Mouse (Mus musculus) heart, embryonic 11.5 days (tissue): ENCODE data around the gene Iars2. TPM values are rescaled to one million over a fixed set of nuclear protein-coding genes. Genes with fewer than 3 reads are reported as not detected.
A peak's percentile ranks its signal among the peaks of the same experiment; 100 is the strongest.

Experiments used
- ATAC-seq: fragments of 200-750 bp; cut with Nextera tagmentation; replicated peaks from 2 replicates; pipeline ENCODE4 v1.8.0; 2017; ENCODE audit warnings: moderate library complexity; ENCODE audit not compliant: insufficient number of reproducible peaks, low FRiP score, low TSS enrichment
- H3K27ac ChIP-seq: fragments of 300-500 bp; sonication (generic); 2 replicates; pipeline ENCODE4 v1.5.1; 2014; ENCODE audit warnings: mild to moderate bottlenecking, low read depth, low read length
- H3K27me3 ChIP-seq: fragments of 300-500 bp; sonication (generic); 2 replicates; pipeline ENCODE4 v1.6.1; 2014; ENCODE audit warnings: mild to moderate bottlenecking, low read length, mixed read lengths; ENCODE audit not compliant: control insufficient read depth, insufficient read depth
- H3K36me3 ChIP-seq: fragments of 300-500 bp; sonication (generic); 2 replicates; pipeline ENCODE4 v1.6.1; 2014; ENCODE audit warnings: mild to moderate bottlenecking, low read length, moderate library complexity, mixed read lengths; ENCODE audit not compliant: control insufficient read depth, insufficient read depth
- H3K4me1 ChIP-seq: fragments of 300-500 bp; sonication (generic); 2 replicates; pipeline ENCODE4 v1.6.1; 2014; ENCODE audit warnings: low read length; ENCODE audit not compliant: control insufficient read depth, insufficient read depth
- H3K4me2 ChIP-seq: fragments of 300-500 bp; sonication (generic); 2 replicates; pipeline ENCODE4 v1.6.1; 2014; ENCODE audit warnings: mild to moderate bottlenecking, moderate library complexity
- H3K4me3 ChIP-seq: fragments of 300-500 bp; sonication (generic); 2 replicates; pipeline ENCODE4 v1.5.1; 2014; ENCODE audit warnings: low read depth, low read length
- H3K9ac ChIP-seq: fragments of 300-500 bp; sonication (generic); 2 replicates; pipeline ENCODE4 v1.6.1; 2014; ENCODE audit warnings: mild to moderate bottlenecking, low read depth, low read length, moderate library complexity
- H3K9me3 ChIP-seq: fragments of 300-500 bp; sonication (generic); replicated peaks from 2 replicates; pipeline ENCODE4 v1.6.1; 2016; ENCODE audit warnings: low read length; ENCODE audit not compliant: control insufficient read depth
- whole genome bisulfite sequencing: fragments of 180-500 bp; shearing (Covaris S2); extraction: QIAGEN DNeasy Blood & Tissue Kit; methylation state at CpG from one replicate; pipeline ENCODE4 v1.1.7; 2014; ENCODE audit not compliant: insufficient replicate concordance; 5-methylcytosine and 5-hydroxymethylcytosine counted together
- polyA plus RNA-seq: library from polyadenylated mRNA; unstranded; fragments of >200 nt; fragmentation: Nextera tagmentation; extraction: Ambion mirVana; gene quantifications from 2 replicates; pipeline ENCODE4 v1.2.1, GENCODE M21; 2014

The Iars2 gene
- polyA plus RNA-seq, 1 experiment from 2014 or later, result 34.9 TPM

DNA sequence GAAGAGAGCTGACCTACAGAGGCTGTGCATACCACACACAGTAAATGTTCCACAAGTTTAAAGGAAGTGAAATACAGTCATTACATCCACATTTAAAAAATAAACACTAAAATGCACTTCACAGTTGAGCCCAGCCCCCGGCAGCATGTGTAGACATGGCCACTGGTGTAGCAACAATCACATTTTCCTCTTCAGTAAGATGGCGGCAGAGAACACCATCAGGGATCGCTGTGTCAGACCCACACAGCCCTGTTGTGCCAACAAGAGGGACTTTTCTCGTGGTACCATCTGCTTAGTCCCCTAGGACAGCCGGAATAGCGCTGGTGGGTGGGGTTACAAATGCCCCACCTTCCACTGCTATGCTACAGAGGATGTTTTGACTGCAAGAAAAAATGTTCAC lies 26.4 kb downstream of the Iars2 start:
- H3K27ac ChIP-seq, result no peak overlapping the region
- no peaks in the 10 kb centered on the region for H3K9me3 ChIP-seq
- H3K27me3 ChIP-seq, result no peaks in the 10 kb centered on the region
- H3K4me1 ChIP-seq, result no peaks in the 10 kb centered on the region
- no peak overlapping the region for H3K4me3 ChIP-seq
- no peak for ATAC-seq
- no peak overlapping the region for H3K4me2 ChIP-seq
- 0 out of 2 replicates have a peak, but pooled peaks cover 9% of the 10 kb centered on the region for H3K36me3 ChIP-seq
- no peak overlapping the region for H3K9ac ChIP-seq
- WGBS, result 92% methylated on average over 6 of the region's 6 CpGs

DNA sequence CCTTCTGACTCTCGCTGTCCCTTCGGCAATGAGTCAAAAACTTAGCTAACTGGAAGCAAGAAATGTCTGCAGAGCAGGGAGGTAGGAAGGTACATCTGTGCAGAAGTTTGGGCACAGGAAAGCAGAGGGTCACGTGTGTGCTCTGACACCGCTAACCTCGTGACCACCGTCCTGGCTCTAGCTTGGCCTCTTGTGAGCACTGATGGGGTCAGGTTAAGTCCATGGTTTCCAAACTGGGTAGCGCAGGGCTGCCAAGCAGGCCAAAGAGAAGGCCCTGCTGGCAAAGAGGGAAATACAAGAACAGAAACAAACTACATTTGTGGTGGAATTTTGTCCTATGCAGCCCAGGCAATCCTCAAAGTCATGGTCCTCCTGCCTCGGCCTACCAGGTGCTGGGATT lies 30.7 kb downstream of the Iars2 start:
- 89% methylated on average over 8 of the region's 8 CpGs for WGBS
- no peak for ATAC-seq
- Histone ChIP-seq H3K27ac (no peak overlapping the region), H3K4me1 (no peaks in the 10 kb centered on the region), H3K4me2 (no peak overlapping the region), H3K9me3 (no peaks in the 10 kb centered on the region), H3K4me3 (no peak overlapping the region), H3K36me3 (peaks cover 17% of the 10 kb centered on the region), H3K9ac (no peak overlapping the region), H3K27me3 (no peaks in the 10 kb centered on the region)

DNA sequence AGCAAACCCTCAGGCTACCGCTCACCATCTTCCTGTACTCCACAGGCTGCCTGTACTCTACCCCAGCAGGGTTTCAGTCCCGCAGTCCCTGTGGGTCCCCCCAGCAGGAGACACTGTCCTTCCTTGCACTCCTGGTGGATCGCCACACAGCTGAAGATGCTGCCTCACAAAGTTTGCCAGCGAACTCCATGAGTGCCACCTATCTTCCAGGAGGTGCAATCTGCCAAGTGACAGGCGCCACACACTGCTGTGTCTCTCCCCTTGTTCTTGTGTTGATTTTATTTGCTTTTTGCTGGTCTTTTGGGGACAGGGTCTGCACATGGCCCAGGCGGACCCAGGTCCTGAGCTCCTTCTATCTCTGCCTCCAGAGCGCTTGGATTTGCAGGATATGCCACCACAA lies 32.3 kb downstream of the Iars2 start:
- no peaks in the 10 kb centered on the region for H3K4me1 ChIP-seq
- no peak overlapping the region for H3K27ac ChIP-seq
- 86% methylated on average over 7 of the region's 7 CpGs for WGBS
- H3K9ac ChIP-seq, result no peak overlapping the region
- no peak overlapping the region for H3K4me3 ChIP-seq
- H3K36me3 ChIP-seq, result peaks cover 22% of the 10 kb centered on the region
- no peaks in the 10 kb centered on the region for H3K27me3 ChIP-seq
- no peak overlapping the region for H3K4me2 ChIP-seq
- H3K9me3 ChIP-seq, result no peaks in the 10 kb centered on the region
- ATAC-seq, result no peak

DNA sequence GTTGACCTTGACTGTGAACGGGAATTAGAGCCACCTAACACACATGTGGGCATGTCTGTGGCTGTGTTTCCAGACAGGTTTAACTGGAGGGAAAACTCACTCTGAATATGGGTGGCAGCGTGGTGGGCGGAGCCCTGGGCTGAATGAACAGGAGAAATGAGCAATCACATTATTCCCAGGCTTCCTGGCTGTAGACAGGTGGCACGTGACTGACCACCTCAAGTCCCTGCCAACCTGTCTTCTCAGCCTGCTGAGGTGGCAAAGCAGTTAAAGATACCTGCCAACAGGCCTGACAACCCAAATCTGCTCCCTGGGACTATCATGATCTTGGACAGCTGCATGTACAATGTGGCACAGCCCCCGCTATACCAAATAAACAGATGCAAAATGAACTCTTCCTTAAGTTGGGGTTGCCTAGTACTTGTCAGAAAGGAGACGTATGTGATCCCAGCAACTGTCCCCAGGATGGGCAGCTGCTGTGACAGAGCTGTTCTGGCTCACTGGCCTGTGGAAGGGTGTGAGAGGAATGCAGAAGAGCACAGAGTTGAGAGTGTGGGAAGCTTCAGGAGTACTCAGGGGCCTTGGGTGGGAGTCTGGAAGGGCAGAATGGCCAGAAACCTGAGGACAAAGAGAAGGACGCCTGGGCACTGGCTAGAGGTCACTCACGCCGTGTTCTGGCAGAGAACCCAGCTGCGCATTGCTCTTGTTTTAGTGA lies 36.4 kb downstream of the Iars2 start:
- Histone ChIP-seq H3K4me2 (no peak overlapping the region), H3K36me3 (peaks cover 29% of the 10 kb centered on the region), H3K27me3 (no peaks in the 10 kb centered on the region), H3K4me3 (no peak overlapping the region), H3K4me1 (no peaks in the 10 kb centered on the region), H3K9me3 (no peaks in the 10 kb centered on the region), H3K27ac (no peak overlapping the region), H3K9ac (no peak overlapping the region)
- no peak for ATAC-seq
- 88% methylated on average over 10 of the region's 10 CpGs for WGBS

DNA sequence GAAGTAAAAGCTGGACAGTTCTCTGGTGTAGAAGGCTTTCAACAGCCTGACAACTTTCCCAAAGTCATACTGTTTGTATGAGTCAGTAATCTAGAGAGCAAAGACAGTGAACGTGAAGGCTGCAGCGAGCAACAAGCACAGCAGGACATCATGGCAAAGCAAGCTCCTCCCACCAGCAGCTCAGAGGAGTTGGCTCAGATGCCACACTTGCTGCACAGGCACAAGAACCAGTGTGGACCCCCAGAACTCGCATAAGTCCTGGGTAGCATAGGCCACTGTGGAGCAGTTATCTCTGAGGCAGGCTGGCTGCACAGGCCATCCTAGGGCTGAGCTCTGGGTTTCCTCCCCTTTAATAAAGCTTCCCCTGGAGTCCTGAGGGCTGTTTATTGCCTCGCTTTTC lies 37.9 kb downstream of the Iars2 start:
- H3K9ac ChIP-seq, result no peak overlapping the region
- no peak overlapping the region for H3K27ac ChIP-seq
- ATAC-seq, result no peak
- H3K4me2 ChIP-seq, result no peak overlapping the region
- no peaks in the 10 kb centered on the region for H3K27me3 ChIP-seq
- peaks cover 36% of the 10 kb centered on the region for H3K36me3 ChIP-seq
- no peak overlapping the region for H3K4me3 ChIP-seq
- H3K9me3 ChIP-seq, result no peaks in the 10 kb centered on the region
- no peaks in the 10 kb centered on the region for H3K4me1 ChIP-seq
- 83% methylated on average over 4 of the region's 4 CpGs for WGBS

DNA sequence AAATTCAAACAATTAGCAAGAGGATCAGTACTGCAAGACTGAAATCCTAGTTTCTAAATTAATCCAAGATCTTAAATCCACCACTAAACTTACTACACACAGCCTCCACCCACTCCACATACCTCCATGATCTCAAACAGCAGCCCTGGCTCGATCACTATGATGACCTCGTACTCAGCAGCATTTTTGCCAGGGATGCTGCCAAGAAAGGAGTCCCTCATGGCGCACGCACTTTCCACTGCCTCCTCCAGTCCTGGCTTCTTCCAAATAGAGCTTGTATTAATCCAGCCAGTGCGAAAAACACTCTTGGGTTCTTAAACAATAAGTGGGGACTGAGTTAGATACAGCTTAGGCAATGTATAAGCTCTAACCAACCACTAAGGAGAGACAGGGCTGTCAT lies 40.0 kb downstream of the Iars2 start:
- 77% methylated on average over 5 of the region's 5 CpGs for WGBS
- no peaks in the 10 kb centered on the region for H3K27me3 ChIP-seq
- peaks cover 9% of the 10 kb centered on the region for H3K4me1 ChIP-seq
- no peak overlapping the region for H3K4me2 ChIP-seq
- H3K27ac ChIP-seq, result no peak overlapping the region
- H3K9ac ChIP-seq, result no peak overlapping the region
- ATAC-seq, result no peak
- H3K9me3 ChIP-seq, result no peaks in the 10 kb centered on the region
- H3K36me3 ChIP-seq, result peaks cover 30% of the 10 kb centered on the region
- H3K4me3 ChIP-seq, result no peak overlapping the region

DNA sequence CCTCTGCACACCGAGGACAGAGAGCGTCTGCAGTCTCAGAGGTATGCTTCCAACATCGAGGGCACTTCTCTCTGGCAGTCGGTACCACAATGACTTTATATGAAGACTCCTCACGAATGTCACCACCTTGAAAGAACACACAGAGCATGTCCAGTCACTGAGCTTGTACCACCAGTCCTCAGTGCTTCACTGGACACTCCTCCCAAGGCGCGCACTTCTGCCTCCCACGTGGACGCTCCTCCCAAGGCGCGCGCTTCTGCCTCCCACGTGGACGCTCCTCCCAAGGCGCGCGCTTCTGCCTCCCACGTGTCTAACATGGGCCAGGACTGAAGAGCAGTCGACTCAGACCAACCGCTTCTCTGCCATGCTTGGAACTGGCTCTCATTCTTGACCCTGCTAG lies 42.1 kb downstream of the Iars2 start:
- Histone ChIP-seq H3K9ac (no peak overlapping the region), H3K4me2 (no peak overlapping the region), H3K4me3 (no peak overlapping the region), H3K36me3 (peaks cover 17% of the 10 kb centered on the region), H3K4me1 (peaks cover 10% of the 10 kb centered on the region), H3K27ac (no peak overlapping the region), H3K9me3 (no peaks in the 10 kb centered on the region), H3K27me3 (no peaks in the 10 kb centered on the region)
- WGBS, result 90% methylated on average over 20 of the region's 20 CpGs
- ATAC-seq, result no peak

DNA sequence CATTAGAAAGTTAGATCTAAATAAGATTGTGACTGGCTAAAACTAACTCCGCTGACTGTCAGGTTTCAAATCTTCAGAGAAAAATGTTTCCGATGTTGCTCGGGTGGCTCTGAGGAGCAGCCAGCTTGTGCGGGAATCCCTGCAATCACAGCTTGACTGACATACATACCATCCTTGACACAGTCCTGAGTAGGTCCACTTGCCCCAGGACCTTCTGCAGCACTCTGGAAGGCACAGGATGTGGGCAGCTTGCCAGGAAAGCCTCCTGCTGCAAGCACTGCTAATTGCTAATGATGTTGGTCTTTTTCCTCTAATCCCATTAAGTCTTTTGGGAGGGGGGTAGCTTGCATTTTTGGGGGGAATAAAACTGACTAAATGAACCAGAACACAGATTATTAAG lies 44.0 kb downstream of the Iars2 start:
- Histone ChIP-seq H3K27ac (0 out of 2 replicates have a peak overlapping the region, but pooled peaks have one; percentile 7), H3K36me3 (peaks cover 13% of the 10 kb centered on the region)
- ATAC-seq, result peak; percentile 56; the same call in 1 of the 2 replicates

DNA sequence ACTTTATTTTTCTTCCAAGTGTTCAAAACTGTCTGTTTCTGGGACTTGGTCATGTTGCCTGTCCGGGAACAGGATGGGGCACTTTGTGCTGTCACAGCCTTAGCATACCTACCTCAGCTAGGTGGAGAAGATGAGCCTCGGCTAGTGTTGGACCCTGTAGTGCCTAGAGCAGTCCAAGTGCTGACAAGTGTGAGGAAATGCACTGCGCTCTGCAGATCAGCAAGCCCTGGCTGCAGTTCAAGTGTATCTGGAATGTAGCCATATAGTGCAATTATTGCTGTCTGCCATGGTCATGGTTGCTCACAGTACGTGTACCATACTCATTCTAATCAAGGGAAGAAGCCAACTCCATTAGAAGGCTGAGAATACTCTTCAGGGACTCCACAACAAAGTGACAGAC lies 44.5 kb downstream of the Iars2 start:
- Histone ChIP-seq H3K9ac (no peak overlapping the region), H3K27me3 (no peaks in the 10 kb centered on the region), H3K36me3 (peaks cover 12% of the 10 kb centered on the region), H3K27ac (0 out of 2 replicates have a peak overlapping the region, but pooled peaks have one; percentile 7), H3K4me2 (no peak overlapping the region), H3K4me3 (no peak overlapping the region), H3K9me3 (no peaks in the 10 kb centered on the region), H3K4me1 (peaks cover 10% of the 10 kb centered on the region)
- ATAC-seq, result peak; percentile 66; the same call in 1 of the 2 replicates
- WGBS, result 41% methylated on average over 4 of the region's 4 CpGs

More for the DNA sequence above, 44.0 kb downstream of the Iars2 start:
- peaks cover 10% of the 10 kb centered on the region for H3K4me1 ChIP-seq
- no peak overlapping the region for H3K4me2 ChIP-seq
- 68% methylated on average over 4 of the region's 4 CpGs for WGBS
- no peaks in the 10 kb centered on the region for H3K27me3 ChIP-seq
- H3K9me3 ChIP-seq, result no peaks in the 10 kb centered on the region
- no peak overlapping the region for H3K4me3 ChIP-seq
- no peak overlapping the region for H3K9ac ChIP-seq
